Mouse (Mus musculus): Measurements from ENCODE around the gene Rgs6. TPM values are rescaled to one million over a fixed set of nuclear protein-coding genes. Genes with fewer than 3 reads are reported as not detected.

The Rgs6 gene
- polyA plus RNA-seq, 1 experiment from 2014 or later: 1.9 TPM

GRCm38 (mm10) chr12:82855333-82856107, 267.4 kb downstream of the Rgs6 start:
- DNase-seq (ENCODE audit: low read depth, low spot score): no peak
- no peak for TF ChIP-seq CTCF (IDR thresholded peaks at IDR 0.05)
- ChIA-PET CTCF (interaction anchor here (0.7 kb wide), 1 partner anchor 366 kb away, joined by 4 read pairs; no protein-coding TSS in a partner anchor), POLR2A (no interaction called here)
- in situ Hi-C loops (cut with MboI; ENCODE audit: low pct_unique_long_range_greater_than_20kb): no loop called here
- no peaks in the 10 kb centered on the region for H3K27me3 ChIP-seq
- ATAC-seq: no peak

GRCm38 (mm10) chr12:82865686-82866085, 277.6 kb downstream of the Rgs6 start:
- H3K27me3 ChIP-seq: peaks cover 8% of the 10 kb centered on the region
- no peak for TF ChIP-seq CTCF (IDR thresholded peaks at IDR 0.05)
- ChIA-PET POLR2A (no interaction called here), CTCF (no interaction called here)
- in situ Hi-C loops (cut with MboI; ENCODE audit: low pct_unique_long_range_greater_than_20kb): no loop called here
- ATAC-seq (no peak), DNase-seq (ENCODE audit: low read depth, low spot score) (no peak)

- ATAC-seq: no peak
- ChIA-PET CTCF (no interaction called here), POLR2A (no interaction called here)
- no peak for DNase-seq (ENCODE audit: low read depth, low spot score)
- H3K27me3 ChIP-seq: no peaks in the 10 kb centered on the region
- TF ChIP-seq CTCF (IDR thresholded peaks at IDR 0.05): no peak
- in situ Hi-C loops (cut with MboI; ENCODE audit: low pct_unique_long_range_greater_than_20kb): no loop called here
Measured at GRCm38 (mm10) chr12:82880711-82881110, 292.6 kb downstream of the Rgs6 start.

- in situ Hi-C loops (cut with MboI; ENCODE audit: low pct_unique_long_range_greater_than_20kb): no loop called here
- CTCF ChIA-PET: no interaction called here
- DNase-seq (ENCODE audit: low read depth, low spot score): no peak
- ATAC-seq: no peak
- POLR2A ChIA-PET: no interaction called here
- no peaks in the 10 kb centered on the region for H3K27me3 ChIP-seq
- TF ChIP-seq CTCF (IDR thresholded peaks at IDR 0.05): no peak
Measured at GRCm38 (mm10) chr12:82883079-82883478, 295.0 kb downstream of the Rgs6 start.

GRCm38 (mm10) chr12:82894971-82895838, 307.1 kb downstream of the Rgs6 start:
- CTCF ChIA-PET: no interaction called here
- ATAC-seq (no peak), DNase-seq (ENCODE audit: low read depth, low spot score) (no peak)
- POLR2A ChIA-PET: interaction anchor here (0.5 kb wide), 1 partner anchor 9 kb away, joined by 7 read pairs; no protein-coding TSS in a partner anchor
- no peaks in the 10 kb centered on the region for H3K27me3 ChIP-seq
- no peak for TF ChIP-seq CTCF (IDR thresholded peaks at IDR 0.05)
- in situ Hi-C loops (cut with MboI; ENCODE audit: low pct_unique_long_range_greater_than_20kb): no loop called here

GRCm38 (mm10) chr12:82905773-82906172, 317.7 kb downstream of the Rgs6 start:
- ATAC-seq: no peak
- ChIA-PET CTCF (no interaction called here), POLR2A (no interaction called here)
- no peaks in the 10 kb centered on the region for H3K27me3 ChIP-seq
- no peak for TF ChIP-seq CTCF (IDR thresholded peaks at IDR 0.05)
- in situ Hi-C loops (cut with MboI; ENCODE audit: low pct_unique_long_range_greater_than_20kb): no loop called here
- DNase-seq (ENCODE audit: low read depth, low spot score): no peak

- in situ Hi-C loops (cut with MboI; ENCODE audit: low pct_unique_long_range_greater_than_20kb): no loop called here
- no peak for DNase-seq (ENCODE audit: low read depth, low spot score)
- CTCF ChIA-PET: interaction anchor here (0.8 to 1.4 kb wide), 2 partner anchors 15 to 120 kb away, joined by 3 read pairs; no protein-coding TSS in a partner anchor
- POLR2A ChIA-PET: no interaction called here
- no peak for ATAC-seq
- no peak for TF ChIP-seq CTCF (IDR thresholded peaks at IDR 0.05)
- no peaks in the 10 kb centered on the region for H3K27me3 ChIP-seq
Measured at GRCm38 (mm10) chr12:82910846-82911245, 322.8 kb downstream of the Rgs6 start.

- POLR2A ChIA-PET: no interaction called here
- no peak for ATAC-seq
- in situ Hi-C loops (cut with MboI; ENCODE audit: low pct_unique_long_range_greater_than_20kb): no loop called here
- no peak for TF ChIP-seq CTCF (IDR thresholded peaks at IDR 0.05)
- CTCF ChIA-PET: no interaction called here
- no peaks in the 10 kb centered on the region for H3K27me3 ChIP-seq
- DNase-seq (ENCODE audit: low read depth, low spot score): no peak
Measured at GRCm38 (mm10) chr12:82914127-82914526, 326.0 kb downstream of the Rgs6 start.

GRCm38 (mm10) chr12:82920146-82920545, 332.1 kb downstream of the Rgs6 start:
- in situ Hi-C loops (cut with MboI; ENCODE audit: low pct_unique_long_range_greater_than_20kb): no loop called here
- ATAC-seq: no peak
- TF ChIP-seq CTCF (IDR thresholded peaks at IDR 0.05): no peak
- no peak for DNase-seq (ENCODE audit: low read depth, low spot score)
- POLR2A ChIA-PET: no interaction called here
- CTCF ChIA-PET: no interaction called here
- H3K27me3 ChIP-seq: no peaks in the 10 kb centered on the region

- ChIA-PET POLR2A (no interaction called here), CTCF (no interaction called here)
- no peaks in the 10 kb centered on the region for H3K27me3 ChIP-seq
- DNase-seq (ENCODE audit: low read depth, low spot score) (no peak), ATAC-seq (no peak)
- no peak for TF ChIP-seq CTCF (IDR thresholded peaks at IDR 0.05)
- in situ Hi-C loops (cut with MboI; ENCODE audit: low pct_unique_long_range_greater_than_20kb): no loop called here
Measured at GRCm38 (mm10) chr12:82921287-82922015, 333.4 kb downstream of the Rgs6 start.

Data from Patski (cell line).